Mouse (Mus musculus) liver, embryonic 12.5 days (tissue): ENCODE results near the gene Snx9. TPM values are rescaled to one million over a fixed set of nuclear protein-coding genes. Genes with fewer than 3 reads are reported as not detected.

Source experiments
- ATAC-seq: fragments of 200-750 bp; cut with Nextera tagmentation; 2 replicates; pipeline ENCODE4 v1.8.0; 2017; ENCODE audit warnings: moderate number of reproducible peaks, mild to moderate bottlenecking, moderate library complexity
- H3K27ac ChIP-seq: fragments of 300-500 bp; sonication (generic); 2 replicates; pipeline ENCODE4 v1.5.1; 2016; ENCODE audit warnings: mild to moderate bottlenecking
- H3K27me3 ChIP-seq: fragments of 300-500 bp; sonication (generic); replicated peaks from 2 replicates; pipeline ENCODE4 v1.6.1; 2016; ENCODE audit warnings: mild to moderate bottlenecking, moderate library complexity
- H3K36me3 ChIP-seq: fragments of 300-500 bp; sonication (generic); 2 replicates; pipeline ENCODE4 v1.6.1; 2016; ENCODE audit warnings: mild to moderate bottlenecking, moderate library complexity
- H3K4me1 ChIP-seq: fragments of 300-500 bp; sonication (generic); 2 replicates; pipeline ENCODE4 v1.6.1; 2016
- H3K4me2 ChIP-seq: fragments of 300-500 bp; sonication (generic); 2 replicates; pipeline ENCODE4 v1.6.1; 2016; ENCODE audit warnings: mild to moderate bottlenecking, moderate library complexity
- H3K4me3 ChIP-seq: fragments of 300-500 bp; sonication (generic); 2 replicates; pipeline ENCODE4 v1.5.1; 2016; ENCODE audit warnings: mild to moderate bottlenecking, moderate library complexity
- H3K9ac ChIP-seq: fragments of 300-500 bp; sonication (generic); 2 replicates; pipeline ENCODE4 v1.6.1; 2016; ENCODE audit warnings: mild to moderate bottlenecking, moderate library complexity
- H3K9me3 ChIP-seq: fragments of 300-500 bp; sonication (generic); replicated peaks from 2 replicates; pipeline ENCODE4 v1.6.1; 2016; ENCODE audit warnings: mild to moderate bottlenecking, moderate library complexity
- whole genome bisulfite sequencing: fragments of 180-500 bp; shearing (Covaris S2); methylation state at CpG from one replicate; pipeline ENCODE4 v1.1.7; 2016; ENCODE audit not compliant: insufficient replicate concordance; 5-methylcytosine and 5-hydroxymethylcytosine counted together
- polyA plus RNA-seq: library from polyadenylated mRNA; unstranded; fragments of >200 nt; fragmentation: Nextera tagmentation; extraction: Ambion mirVana; gene quantifications from 2 replicates; pipeline ENCODE4 v1.2.1, GENCODE M21; 2016

Snx9 gene
- polyA plus RNA-seq, 1 experiment from 2014 or later, result 22.7 TPM

DNA sequence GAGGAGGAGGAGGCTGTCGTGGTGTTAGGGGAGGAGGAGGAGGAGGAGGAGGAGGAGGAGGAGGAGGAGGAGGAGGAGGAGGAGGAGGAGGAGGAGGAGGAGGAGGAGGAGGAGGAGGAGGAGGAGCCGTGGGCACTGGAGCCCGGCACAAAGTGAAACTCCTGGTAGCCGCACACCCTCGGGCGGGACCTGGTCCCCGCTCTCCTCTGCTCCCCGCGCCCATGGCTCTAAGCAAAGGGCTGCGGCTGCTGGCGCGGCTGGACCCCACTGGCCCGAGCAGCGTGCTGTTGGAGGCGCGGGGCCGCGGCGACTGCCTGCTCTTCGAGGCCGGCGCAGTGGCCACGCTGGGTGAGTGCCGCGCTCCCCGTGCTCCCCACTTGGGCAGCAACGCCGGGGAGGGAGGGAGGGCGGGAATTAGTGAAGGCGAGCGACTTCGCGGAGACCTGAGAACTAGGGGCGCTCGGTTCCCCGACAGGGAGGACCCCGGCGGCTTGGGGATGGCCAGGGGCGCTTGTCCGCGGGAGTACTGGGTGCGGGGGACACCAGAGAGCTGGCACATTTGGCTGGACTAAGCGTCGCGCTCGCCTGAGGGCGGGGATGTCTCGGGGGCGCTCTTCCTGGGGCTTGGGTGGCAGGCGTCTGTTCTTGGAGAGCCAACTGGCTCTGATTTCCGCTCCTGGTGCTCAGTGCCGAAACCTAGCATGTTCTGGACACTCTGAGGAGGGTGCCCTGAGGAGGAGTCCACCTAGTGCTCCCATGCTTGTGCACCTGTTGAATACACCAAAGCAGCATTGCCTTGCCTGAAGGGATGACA is 100.3 kb downstream of the Snx9 start, which contains the start of gene Synj2:
TSS of gene Synj2 (plus strand) at position 51 of the 814 bp plus-strand sequence.
- H3K4me3 ChIP-seq, result peak within 1 kb of the TSS; percentile 69
- peak; percentile 71 for ATAC-seq
- peak within 1 kb of the TSS; percentile 91 for H3K4me2 ChIP-seq
- peak within 1 kb of the TSS; percentile 71 for H3K9ac ChIP-seq
- H3K4me1 ChIP-seq, result peaks cover 14% of the 10 kb centered on the region
- no peaks in the 10 kb centered on the region for H3K9me3 ChIP-seq
- H3K27ac ChIP-seq, result peak within 1 kb of the TSS; percentile 51; the same call in 1 of the 2 replicates
- WGBS, result 3% methylated on average over 44 of the region's 52 CpGs
- no peaks in the 10 kb centered on the region for H3K36me3 ChIP-seq
- peaks cover 54% of the 10 kb centered on the region for H3K27me3 ChIP-seq

DNA sequence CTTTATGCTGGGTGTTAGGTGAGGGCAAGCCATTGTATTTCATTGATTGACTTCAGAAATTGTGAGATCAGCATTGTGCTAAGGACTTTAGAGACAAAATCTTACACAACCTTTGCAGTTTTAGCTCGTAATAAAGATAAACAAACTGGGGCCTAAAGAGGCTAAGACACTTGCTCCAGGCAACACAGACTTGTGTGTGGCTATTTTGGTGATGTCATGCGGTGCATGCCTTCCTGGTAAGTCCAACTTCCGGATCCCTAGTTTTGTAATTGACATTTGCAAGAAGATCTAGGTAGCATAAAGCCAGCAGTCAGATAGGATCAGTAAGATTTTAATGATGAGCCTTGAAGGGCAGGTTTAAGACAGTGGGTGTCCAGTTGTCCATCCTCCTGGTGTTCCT is 101.0 kb downstream of the Snx9 start:
- no peak overlapping the region for H3K27ac ChIP-seq
- no peak overlapping the region for H3K9ac ChIP-seq
- peaks cover 19% of the 10 kb centered on the region for H3K4me1 ChIP-seq
- H3K27me3 ChIP-seq, result peaks cover 54% of the 10 kb centered on the region
- no peaks in the 10 kb centered on the region for H3K36me3 ChIP-seq
- H3K9me3 ChIP-seq, result no peaks in the 10 kb centered on the region
- H3K4me3 ChIP-seq, result peak overlapping the region; percentile 69; the same call in 1 of the 2 replicates
- 73% methylated on average over 3 of the region's 3 CpGs for WGBS
- H3K4me2 ChIP-seq, result peak overlapping the region; percentile 91
- no peak for ATAC-seq

DNA sequence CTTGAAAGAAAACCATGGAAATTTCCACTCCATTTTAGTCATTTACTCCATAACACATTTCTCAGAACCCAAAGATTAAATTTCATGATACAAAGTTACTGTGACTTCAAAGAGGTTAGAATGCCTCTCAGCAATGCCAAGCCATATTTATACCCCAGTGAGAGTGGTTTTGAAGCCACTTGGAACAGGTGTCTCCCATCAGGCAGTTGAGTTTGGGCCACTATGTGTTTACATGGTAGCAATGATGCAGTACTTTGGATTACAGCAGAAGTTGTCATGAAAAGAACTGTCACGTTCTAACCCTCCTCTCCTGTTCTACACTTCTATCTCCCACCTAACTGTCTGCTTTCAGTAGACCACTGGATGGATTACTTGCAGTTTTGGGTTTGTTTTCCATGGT is 101.9 kb downstream of the Snx9 start:
- Histone ChIP-seq H3K9me3 (no peaks in the 10 kb centered on the region), H3K27me3 (peaks cover 46% of the 10 kb centered on the region), H3K4me3 (no peak overlapping the region), H3K4me1 (peaks cover 19% of the 10 kb centered on the region), H3K36me3 (no peaks in the 10 kb centered on the region), H3K9ac (no peak overlapping the region), H3K4me2 (no peak overlapping the region), H3K27ac (no peak overlapping the region)
- WGBS, result 57% methylated on average over 1 of the region's 1 CpGs
- no peak for ATAC-seq

DNA sequence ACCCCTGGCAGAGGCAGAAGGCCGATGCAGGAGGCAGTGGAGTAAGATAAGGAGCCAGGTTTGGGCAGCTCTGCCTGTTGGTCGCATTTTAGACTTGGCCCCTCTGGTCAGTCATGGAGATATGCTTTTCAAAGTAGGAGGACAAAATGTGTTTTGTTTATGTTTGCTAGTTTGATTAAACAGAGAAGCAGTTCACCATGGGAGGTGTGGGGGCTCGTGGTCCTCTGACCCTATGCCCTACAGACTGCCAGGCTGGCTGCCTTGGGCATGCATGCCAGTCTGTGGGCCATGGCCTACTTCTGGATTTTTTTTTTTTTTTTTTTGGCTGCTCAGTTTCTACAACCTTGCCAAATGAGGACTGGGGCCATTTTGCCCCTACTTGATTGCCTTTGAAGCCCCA is 105.9 kb downstream of the Snx9 start:
- Histone ChIP-seq H3K4me1 (peaks cover 6% of the 10 kb centered on the region; the same call in 1 of the 2 replicates), H3K4me2 (no peak overlapping the region), H3K4me3 (no peak overlapping the region), H3K36me3 (no peaks in the 10 kb centered on the region), H3K27me3 (peaks cover 7% of the 10 kb centered on the region), H3K27ac (no peak overlapping the region), H3K9me3 (no peaks in the 10 kb centered on the region), H3K9ac (no peak overlapping the region; the same call in 1 of the 2 replicates)
- ATAC-seq, result no peak
- 44% methylated on average over 3 of the region's 3 CpGs for WGBS

DNA sequence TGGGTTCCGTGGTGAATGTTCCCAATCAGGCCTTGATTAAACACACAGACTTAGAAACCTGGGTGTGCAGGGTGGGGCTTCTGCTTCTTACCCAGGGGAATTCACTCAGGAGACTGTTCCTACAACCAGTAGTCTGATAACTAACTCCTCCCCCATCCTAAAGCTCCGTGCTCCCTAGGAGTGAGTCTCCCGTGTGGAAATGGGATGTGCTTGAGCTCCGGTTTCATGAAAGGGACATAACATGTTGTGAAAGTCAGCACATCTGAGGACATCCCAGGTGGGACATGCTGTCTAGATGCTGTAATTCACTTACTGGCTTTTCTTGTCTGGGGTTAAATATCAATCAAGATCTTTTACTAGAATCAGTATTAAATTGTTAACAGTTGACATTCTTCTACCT is 111.3 kb downstream of the Snx9 start:
- Histone ChIP-seq H3K27ac (no peak overlapping the region), H3K4me2 (no peak overlapping the region), H3K4me1 (no peaks in the 10 kb centered on the region), H3K36me3 (no peaks in the 10 kb centered on the region), H3K9ac (no peak overlapping the region), H3K9me3 (no peaks in the 10 kb centered on the region), H3K4me3 (no peak overlapping the region), H3K27me3 (peaks cover 2% of the 10 kb centered on the region; the same call in 1 of the 2 replicates)
- 67% methylated on average over 4 of the region's 4 CpGs for WGBS
- no peak for ATAC-seq

DNA sequence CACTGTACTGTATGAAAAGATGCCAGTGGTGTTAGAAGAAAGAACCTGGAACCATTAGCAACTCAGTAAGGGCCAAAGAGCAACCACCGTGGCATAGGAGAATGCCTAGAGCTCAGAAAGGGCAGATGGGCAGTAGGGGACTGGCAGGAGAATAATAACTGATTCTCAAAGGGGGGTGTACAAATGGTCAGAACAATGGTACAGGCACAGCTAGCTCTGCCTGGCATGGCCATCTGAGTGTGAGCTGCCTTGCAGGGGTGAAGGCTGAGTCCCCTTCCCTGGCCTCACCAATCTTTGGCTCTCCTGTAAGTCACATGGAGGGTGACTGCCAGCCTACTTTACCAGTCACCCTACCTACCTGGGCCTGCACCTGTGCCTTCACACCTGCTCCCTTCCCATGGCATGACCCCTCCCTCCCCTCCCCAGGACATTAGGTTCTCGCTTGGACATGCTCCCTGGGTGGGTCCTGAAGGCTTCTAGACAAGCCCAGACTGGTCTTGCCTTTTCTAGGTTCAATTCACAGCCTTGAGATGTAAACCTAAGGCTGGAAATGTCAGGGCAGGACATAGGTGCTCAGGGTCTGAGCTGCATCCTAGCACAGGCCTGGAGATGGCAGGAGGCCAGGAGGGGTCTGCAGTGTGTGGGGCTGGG is 115.3 kb downstream of the Snx9 start:
- Histone ChIP-seq H3K4me1 (no peaks in the 10 kb centered on the region), H3K4me3 (no peak overlapping the region), H3K36me3 (no peaks in the 10 kb centered on the region), H3K9me3 (no peaks in the 10 kb centered on the region), H3K27ac (no peak overlapping the region), H3K9ac (no peak overlapping the region), H3K27me3 (peaks cover 26% of the 10 kb centered on the region), H3K4me2 (no peak overlapping the region)
- no peak for ATAC-seq
- 62% methylated on average over 2 of the region's 2 CpGs for WGBS

DNA sequence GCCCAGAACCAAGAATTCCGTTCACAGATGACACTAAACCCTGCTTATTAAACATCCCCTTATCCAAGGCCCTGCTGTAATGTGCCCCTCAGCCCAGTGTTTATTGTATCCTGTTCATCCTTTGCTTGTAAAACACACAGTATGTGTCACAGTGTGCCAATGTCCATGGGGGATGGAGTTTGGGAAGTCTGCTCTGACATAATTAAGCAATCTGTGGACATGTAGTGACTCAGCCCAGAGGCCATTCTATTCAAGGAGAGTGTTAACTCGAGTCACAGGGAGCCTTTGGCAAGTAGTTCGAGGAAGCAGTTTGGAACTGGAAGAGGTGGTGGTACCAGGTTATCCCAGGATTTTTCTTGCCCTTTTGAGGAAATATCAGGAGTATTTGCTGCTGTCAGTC is 116.0 kb downstream of the Snx9 start:
- Histone ChIP-seq H3K27ac (no peak overlapping the region), H3K4me3 (no peak overlapping the region), H3K9me3 (no peaks in the 10 kb centered on the region), H3K9ac (no peak overlapping the region), H3K36me3 (no peaks in the 10 kb centered on the region), H3K4me2 (no peak overlapping the region), H3K4me1 (no peaks in the 10 kb centered on the region), H3K27me3 (peaks cover 26% of the 10 kb centered on the region)
- no peak for ATAC-seq
- WGBS, result 53% methylated on average over 3 of the region's 3 CpGs

DNA sequence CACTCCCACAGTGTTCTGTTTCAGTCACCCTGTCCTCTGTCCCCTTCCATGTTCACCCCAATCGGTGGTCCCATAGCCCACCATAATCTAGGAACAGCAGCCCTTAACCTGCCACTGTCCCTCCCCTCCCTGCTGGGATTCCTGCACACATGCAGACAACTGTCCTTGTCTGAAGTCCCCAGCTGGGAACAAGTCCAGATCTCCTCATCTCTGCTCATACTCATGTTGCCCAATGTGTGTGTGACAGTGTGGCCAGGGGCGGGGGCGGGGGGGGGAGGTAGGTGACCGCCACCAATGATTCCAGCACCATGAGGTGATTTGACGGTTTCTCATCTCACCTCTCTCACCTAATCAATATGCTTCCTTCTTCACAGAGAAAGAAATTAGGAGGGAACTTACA is 117.1 kb downstream of the Snx9 start:
- ATAC-seq, result no peak
- Histone ChIP-seq H3K4me1 (no peaks in the 10 kb centered on the region), H3K27ac (no peak overlapping the region), H3K9ac (no peak overlapping the region), H3K4me3 (no peak overlapping the region), H3K9me3 (no peaks in the 10 kb centered on the region), H3K36me3 (no peaks in the 10 kb centered on the region), H3K27me3 (peaks cover 26% of the 10 kb centered on the region), H3K4me2 (no peak overlapping the region)
- 73% methylated on average over 5 of the region's 5 CpGs for WGBS

DNA sequence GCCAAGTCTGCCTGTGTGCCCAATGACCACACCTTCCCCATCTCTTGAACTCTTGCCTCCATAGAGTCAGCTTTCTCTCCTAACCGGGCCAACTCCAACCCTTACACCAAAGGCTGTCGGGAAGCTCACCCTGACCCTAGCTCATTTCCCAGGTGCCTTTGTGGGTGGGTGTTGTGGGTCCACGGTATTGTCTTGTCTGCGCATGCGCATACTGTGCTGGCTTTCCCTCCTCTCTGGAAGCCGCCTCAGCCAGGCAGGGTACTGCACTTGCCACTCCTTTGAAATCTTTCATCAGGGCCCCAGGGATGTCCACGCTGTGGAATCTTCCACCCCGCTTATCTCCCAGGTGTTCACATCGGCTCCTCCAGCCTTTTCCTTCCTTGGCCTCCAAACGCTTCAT is 117.5 kb downstream of the Snx9 start:
- Histone ChIP-seq H3K4me1 (no peaks in the 10 kb centered on the region), H3K4me3 (no peak overlapping the region), H3K27ac (no peak overlapping the region), H3K36me3 (no peaks in the 10 kb centered on the region), H3K4me2 (no peak overlapping the region), H3K9ac (no peak overlapping the region), H3K9me3 (no peaks in the 10 kb centered on the region), H3K27me3 (peaks cover 26% of the 10 kb centered on the region)
- WGBS, result 65% methylated on average over 10 of the region's 10 CpGs
- ATAC-seq, result no peak

DNA sequence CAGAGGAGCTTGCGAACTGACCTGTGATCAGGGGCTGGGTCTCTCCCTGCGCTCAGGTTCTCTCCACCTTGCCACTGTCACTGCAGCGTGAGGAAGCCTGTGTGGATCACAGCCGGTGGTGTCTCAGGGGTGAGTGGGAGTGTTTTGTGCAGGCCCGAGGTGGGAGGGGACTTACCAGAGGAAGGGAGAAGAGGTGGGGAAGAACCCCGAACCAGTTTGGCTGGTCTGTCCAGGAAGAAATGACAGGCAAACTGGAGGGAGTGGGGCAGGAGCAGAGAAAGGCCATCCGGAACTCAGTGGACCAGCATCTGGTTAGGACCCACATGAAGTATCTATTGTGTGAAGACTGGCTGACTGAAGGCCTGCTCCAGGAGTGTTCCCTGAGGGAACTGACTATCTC is 118.0 kb downstream of the Snx9 start:
- no peak overlapping the region for H3K9ac ChIP-seq
- no peaks in the 10 kb centered on the region for H3K4me1 ChIP-seq
- WGBS, result 54% methylated on average over 7 of the region's 7 CpGs
- no peak overlapping the region for H3K4me3 ChIP-seq
- no peak overlapping the region for H3K4me2 ChIP-seq
- no peak overlapping the region for H3K27ac ChIP-seq
- no peaks in the 10 kb centered on the region for H3K9me3 ChIP-seq
- peaks cover 26% of the 10 kb centered on the region for H3K27me3 ChIP-seq
- no peak for ATAC-seq
- no peaks in the 10 kb centered on the region for H3K36me3 ChIP-seq

DNA sequence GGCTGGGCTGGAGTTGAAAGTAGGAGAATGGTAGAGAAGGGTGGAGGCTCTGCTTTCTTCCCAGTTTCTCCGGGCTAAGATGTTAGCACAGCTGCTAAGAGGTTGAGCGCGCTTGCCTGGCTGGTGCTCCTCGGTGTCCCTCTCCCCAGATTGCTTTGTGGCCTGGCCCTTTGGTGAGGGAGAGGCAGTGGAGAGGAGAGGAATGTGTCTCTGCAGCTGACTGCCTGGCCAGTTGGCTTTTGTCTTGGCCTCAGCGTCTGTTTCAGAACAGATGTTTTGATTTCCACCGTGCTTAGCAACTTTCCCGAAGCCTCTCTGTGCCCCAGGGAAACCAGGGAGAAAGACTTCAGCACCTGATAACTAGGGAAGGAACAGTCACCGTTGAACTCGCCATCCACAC is 118.7 kb downstream of the Snx9 start:
- 51% methylated on average over 9 of the region's 9 CpGs for WGBS
- Histone ChIP-seq H3K27ac (no peak overlapping the region), H3K4me1 (no peaks in the 10 kb centered on the region), H3K4me2 (no peak overlapping the region), H3K9ac (no peak overlapping the region), H3K27me3 (peaks cover 26% of the 10 kb centered on the region), H3K36me3 (no peaks in the 10 kb centered on the region), H3K4me3 (no peak overlapping the region), H3K9me3 (no peaks in the 10 kb centered on the region)
- no peak for ATAC-seq

DNA sequence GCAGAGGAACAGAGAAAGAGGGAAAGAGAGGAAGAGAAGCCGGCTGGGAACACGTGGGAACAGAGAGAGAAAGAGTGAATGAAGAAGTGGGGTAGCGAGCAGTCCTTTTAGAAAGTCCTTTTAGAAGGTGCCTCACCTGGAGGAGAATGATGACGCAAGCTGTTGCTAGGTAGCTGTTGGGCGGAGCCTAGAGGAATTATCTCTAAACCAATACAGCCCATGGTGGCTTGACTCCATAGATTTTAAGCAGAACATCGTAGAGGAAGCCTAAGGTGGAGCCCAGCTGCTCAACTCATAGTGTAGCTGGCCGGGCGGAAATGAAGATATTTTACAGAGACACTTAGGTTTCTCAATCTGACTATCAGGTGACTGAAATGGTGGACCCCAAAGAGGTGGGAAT is 122.6 kb downstream of the Snx9 start:
- H3K36me3 ChIP-seq, result no peaks in the 10 kb centered on the region
- no peaks in the 10 kb centered on the region for H3K4me1 ChIP-seq
- H3K27me3 ChIP-seq, result peaks cover 13% of the 10 kb centered on the region
- WGBS, result 70% methylated on average over 8 of the region's 8 CpGs
- H3K4me3 ChIP-seq, result no peak overlapping the region
- no peak overlapping the region for H3K9ac ChIP-seq
- H3K4me2 ChIP-seq, result no peak overlapping the region
- H3K9me3 ChIP-seq, result no peaks in the 10 kb centered on the region
- no peak overlapping the region for H3K27ac ChIP-seq
- ATAC-seq, result no peak
